Mouse (Mus musculus) frontal cortex, adult 2 months (tissue): ENCODE results near the gene Olfr1411. TPM values are rescaled to one million over a fixed set of nuclear protein-coding genes. Genes with fewer than 3 reads are reported as not detected.
A peak's percentile ranks its signal among the peaks of the same experiment; 100 is the strongest.

Experiments used
- DNase-seq, 2 experiments: peaks; one replicate each; pipeline ENCODE4 v3.0.0; 2022; ENCODE audit warnings: low spot score in 1 of 2; ENCODE audit errors: extremely low spot score in 1 of 2
- polyA plus RNA-seq: library from polyadenylated mRNA; depleted of rRNA; stranded (reverse); fragments of >200 nt; gene quantifications from 2 replicates; pipeline ENCODE4 v1.2.3, GENCODE M21; 2012; rRNA removed

The Olfr1411 gene
- not detected in 2 replicates for polyA plus RNA-seq

- no peak for DNase-seq
Measured at GRCm38 (mm10) chr1:92594111-92594510, at the start of gene Olfr1411. Gene Olfr1411 (plus strand): TSS chr1:92594411.

GRCm38 (mm10) chr1:92545929-92546328, 48.3 kb upstream of the Olfr1411 start:
- DNase-seq: no peak

GRCm38 (mm10) chr1:92571022-92571421, 23.2 kb upstream of the Olfr1411 start, which contains the start of gene Olfr1413:
Gene Olfr1413 (plus strand): TSS chr1:92571322.
- no peak for DNase-seq

GRCm38 (mm10) chr1:92585479-92585878, 8.7 kb upstream of the Olfr1411 start, which contains the start of gene Olfr1412:
Gene Olfr1412 (plus strand): TSS chr1:92585779.
- no peak for DNase-seq

GRCm38 (mm10) chr1:92596019-92596418, 1.8 kb downstream of the Olfr1411 start:
- no peak for DNase-seq

- no peak for DNase-seq
Measured at GRCm38 (mm10) chr1:92605482-92605881, 11.3 kb downstream of the Olfr1411 start, which contains the start of gene Olfr1410. Gene Olfr1410 (plus strand): TSS chr1:92605782.

- no peak for DNase-seq
Measured at GRCm38 (mm10) chr1:92607711-92608110, 13.5 kb downstream of the Olfr1411 start.

- peak; percentile 14 to 83 for DNase-seq
Measured at GRCm38 (mm10) chr1:92611008-92611407, 16.8 kb downstream of the Olfr1411 start.

- no peak for DNase-seq
Measured at GRCm38 (mm10) chr1:92613175-92613574, 19.0 kb downstream of the Olfr1411 start.

GRCm38 (mm10) chr1:92614516-92614915, 20.3 kb downstream of the Olfr1411 start:
- DNase-seq: peak in 1 of 2 experiments; percentile 70

GRCm38 (mm10) chr1:92616046-92616445, 21.8 kb downstream of the Olfr1411 start:
- DNase-seq: no peak

- no peak for DNase-seq
Measured at GRCm38 (mm10) chr1:92617488-92617887, 23.3 kb downstream of the Olfr1411 start, which contains the start of gene Olfr12. Gene Olfr12 (plus strand): TSS chr1:92617788.

GRCm38 (mm10) chr1:92618360-92618759, 24.1 kb downstream of the Olfr1411 start:
- no peak for DNase-seq

GRCm38 (mm10) chr1:92628227-92628626, 34.0 kb downstream of the Olfr1411 start:
- DNase-seq: no peak

GRCm38 (mm10) chr1:92632196-92632595, 38.0 kb downstream of the Olfr1411 start:
- no peak for DNase-seq

GRCm38 (mm10) chr1:92632948-92633347, 38.7 kb downstream of the Olfr1411 start:
- DNase-seq: no peak

- DNase-seq: no peak
Measured at GRCm38 (mm10) chr1:92633726-92634125, 39.5 kb downstream of the Olfr1411 start.

GRCm38 (mm10) chr1:92634569-92634968, 40.4 kb downstream of the Olfr1411 start:
- DNase-seq: no peak

GRCm38 (mm10) chr1:92634976-92635599, 40.9 kb downstream of the Olfr1411 start:
- no peak for DNase-seq

- no peak for DNase-seq
Measured at GRCm38 (mm10) chr1:92636015-92636414, 41.8 kb downstream of the Olfr1411 start.

GRCm38 (mm10) chr1:92636676-92637075, 42.5 kb downstream of the Olfr1411 start:
- no peak for DNase-seq

GRCm38 (mm10) chr1:92637501-92638172, 43.4 kb downstream of the Olfr1411 start:
- no peak for DNase-seq
